Mouse (Mus musculus): Measurements from ENCODE around the gene Zfp61. TPM values are rescaled to one million over a fixed set of nuclear protein-coding genes. Genes with fewer than 3 reads are reported as not detected.
A peak's percentile ranks its signal among the peaks of the same experiment; 100 is the strongest.

The Zfp61 gene
- polyA plus RNA-seq, 1 experiment from 2014 or later = 16.7 TPM

DNA sequence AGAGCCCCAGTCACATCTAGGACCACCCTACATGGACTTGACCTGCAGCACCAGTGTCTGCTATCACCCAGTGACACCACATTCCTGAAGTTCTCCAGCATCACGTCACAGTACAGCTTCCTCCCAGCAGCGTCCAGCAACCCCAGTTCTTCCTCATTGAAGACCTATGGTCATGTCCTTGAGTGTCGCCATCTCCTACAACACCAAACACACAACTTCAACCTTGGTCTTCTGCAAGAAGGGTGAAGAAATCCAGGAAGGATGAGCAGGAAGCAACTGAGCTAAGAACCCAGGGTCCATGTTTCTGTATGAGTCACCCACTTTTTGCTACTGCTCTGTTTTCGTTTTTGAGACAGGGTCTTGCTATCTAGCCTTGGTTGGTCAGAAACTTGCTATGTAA, 21.6 kb upstream of the Zfp61 start:
- no peaks in the 10 kb centered on the region for H3K4me1 ChIP-seq (ENCODE audit: insufficient read depth, low read depth, low read length)
- DNase-seq (ENCODE audit: low spot score) = no peak
- 72% methylated on average over 4 of the region's 4 CpGs for WGBS
- no peaks in the 10 kb centered on the region for H3K36me3 ChIP-seq (ENCODE audit: insufficient read depth, low read length)
- no peak overlapping the region for H3K4me2 ChIP-seq (replicated peaks; ENCODE audit: low read depth, low read length)
- H3K9ac ChIP-seq (replicated peaks; ENCODE audit: low read depth) = no peak overlapping the region
- no peak for ATAC-seq
- H3K4me3 ChIP-seq (ENCODE audit: low read depth, low read length) = no peak overlapping the region
- H3K27me3 ChIP-seq (replicated peaks; ENCODE audit: insufficient read depth, low read length) = no peaks in the 10 kb centered on the region
- H3K9me3 ChIP-seq (ENCODE audit: low read length) = no peaks in the 10 kb centered on the region
- no peak overlapping the region for H3K27ac ChIP-seq (ENCODE audit: low read length)
- TF ChIP-seq EP300 (IDR thresholded peaks at IDR 0.05) (no peak), CTCF (IDR thresholded peaks at IDR 0.05) (no peak)

DNA sequence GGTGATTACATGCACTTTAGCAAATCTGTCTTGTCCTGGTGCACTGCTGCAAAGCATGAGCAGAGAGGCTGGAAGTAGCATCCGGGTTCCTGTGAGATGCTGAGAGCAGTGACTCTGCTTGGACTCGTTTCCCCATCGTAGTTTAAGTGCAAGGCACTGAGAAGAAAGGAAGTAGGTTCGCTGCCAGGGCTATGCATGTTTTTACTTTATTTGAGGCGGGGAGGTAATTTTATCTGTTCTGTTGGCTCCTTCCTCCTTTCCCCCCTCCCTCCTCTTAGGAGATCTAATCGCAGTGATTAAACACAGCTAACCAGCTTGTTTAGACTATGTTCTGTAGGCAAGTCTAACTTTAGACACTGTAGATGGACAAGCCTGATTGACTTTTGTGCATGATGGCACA, 17.9 kb upstream of the Zfp61 start:
- no peak for ATAC-seq
- Histone ChIP-seq H3K4me1 (ENCODE audit: insufficient read depth, low read depth, low read length) (peaks cover 4% of the 10 kb centered on the region; the same call in 1 of the 2 replicates), H3K4me3 (ENCODE audit: low read depth, low read length) (no peak overlapping the region), H3K4me2 (replicated peaks; ENCODE audit: low read depth, low read length) (no peak overlapping the region), H3K27me3 (replicated peaks; ENCODE audit: insufficient read depth, low read length) (no peaks in the 10 kb centered on the region), H3K9me3 (ENCODE audit: low read length) (no peaks in the 10 kb centered on the region), H3K36me3 (ENCODE audit: insufficient read depth, low read length) (no peaks in the 10 kb centered on the region), H3K27ac (ENCODE audit: low read length) (no peak overlapping the region), H3K9ac (replicated peaks; ENCODE audit: low read depth) (no peak overlapping the region)
- TF ChIP-seq CTCF (IDR thresholded peaks at IDR 0.05) (no peak), EP300 (IDR thresholded peaks at IDR 0.05) (no peak)
- no peak for DNase-seq (ENCODE audit: low spot score)
- WGBS = 47% methylated on average over 6 of the region's 6 CpGs

DNA sequence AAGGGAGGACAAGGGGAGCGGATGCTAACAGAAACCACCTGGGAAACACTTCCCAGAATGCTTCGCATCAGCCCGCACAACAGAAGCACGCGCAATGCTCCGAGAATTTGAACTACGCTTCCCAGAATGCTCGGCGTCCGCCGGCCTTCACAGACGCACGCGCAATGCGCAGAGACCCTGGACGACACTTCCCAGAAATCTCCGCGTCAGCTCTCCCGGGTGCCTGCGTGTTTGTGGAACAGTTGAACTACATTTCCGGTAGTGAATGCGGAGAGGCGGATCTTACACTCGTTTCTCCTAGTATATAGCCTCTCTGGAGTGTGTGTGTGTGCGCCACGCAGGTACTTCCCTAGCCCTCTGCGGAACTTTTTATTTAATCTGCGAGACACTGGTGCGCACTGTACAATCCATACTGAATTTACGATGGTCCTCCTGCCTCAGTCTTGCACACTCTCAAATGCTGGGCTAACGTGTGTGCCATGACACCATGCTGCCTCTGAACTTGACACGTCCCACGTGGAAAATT, 15.6 kb upstream of the Zfp61 start, which contains the start of gene Zfp94:
Zfp94 (minus strand) TSS at position 100 of the 526 bp plus-strand sequence.
- Histone ChIP-seq H3K9ac (replicated peaks; ENCODE audit: low read depth) (peak within 1 kb of the TSS; percentile 56), H3K4me1 (ENCODE audit: insufficient read depth, low read depth, low read length) (peaks cover 4% of the 10 kb centered on the region; the same call in 1 of the 2 replicates), H3K27ac (ENCODE audit: low read length) (peak within 1 kb of the TSS; percentile 76), H3K4me2 (replicated peaks; ENCODE audit: low read depth, low read length) (peak within 1 kb of the TSS; percentile 82), H3K27me3 (replicated peaks; ENCODE audit: insufficient read depth, low read length) (no peaks in the 10 kb centered on the region), H3K9me3 (ENCODE audit: low read length) (no peaks in the 10 kb centered on the region), H3K4me3 (ENCODE audit: low read depth, low read length) (peak within 1 kb of the TSS; percentile 62), H3K36me3 (ENCODE audit: insufficient read depth, low read length) (no peaks in the 10 kb centered on the region)
- DNase-seq (ENCODE audit: low spot score) (peak; percentile 98), ATAC-seq (peak; percentile 98)
- TF ChIP-seq CTCF (IDR thresholded peaks at IDR 0.05) (no peak), EP300 (IDR thresholded peaks at IDR 0.05) (no peak)
- WGBS = 1% methylated on average over 33 of the region's 33 CpGs

DNA sequence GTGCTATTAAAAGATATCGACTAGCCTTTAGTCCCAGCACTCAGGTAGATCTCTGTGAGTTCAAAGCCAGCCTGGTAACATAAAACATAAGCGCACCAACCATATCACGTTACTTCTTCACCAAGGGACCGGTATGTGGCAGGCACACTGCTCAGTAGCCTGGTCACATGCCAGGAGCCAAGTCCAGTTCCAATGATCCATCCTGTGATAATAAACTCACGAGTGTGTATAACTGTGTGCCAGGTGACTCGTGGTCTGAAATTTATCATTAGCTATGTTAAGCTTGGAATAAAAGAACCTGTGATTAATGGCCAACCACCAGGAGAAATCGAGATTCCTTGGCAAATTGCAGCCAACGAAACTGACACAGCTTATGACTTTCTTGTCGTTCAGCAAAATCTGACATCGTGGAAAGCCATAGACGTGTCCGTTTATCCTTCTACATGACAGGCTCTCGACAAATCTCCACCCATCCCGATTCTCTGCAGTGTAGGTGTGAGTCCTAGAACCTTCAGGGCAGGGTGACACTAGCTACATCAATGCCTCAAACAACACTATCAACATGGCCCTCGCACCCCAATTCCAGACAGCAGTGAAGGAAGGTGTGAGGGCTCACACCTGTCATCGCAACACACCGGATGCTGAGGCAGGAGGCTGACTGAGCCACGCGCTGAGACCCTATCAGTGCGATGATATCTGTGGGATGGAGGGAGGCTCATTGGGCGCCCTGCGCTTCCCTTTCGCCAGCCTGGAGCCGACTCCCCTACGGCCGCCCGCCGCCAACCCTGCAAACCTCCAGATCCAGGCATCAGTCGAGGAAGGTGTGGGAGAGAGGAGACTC, 14.9 kb upstream of the Zfp61 start:
- Histone ChIP-seq H3K27me3 (replicated peaks; ENCODE audit: insufficient read depth, low read length) (no peaks in the 10 kb centered on the region), H3K4me3 (ENCODE audit: low read depth, low read length) (peak overlapping the region; percentile 62), H3K9ac (replicated peaks; ENCODE audit: low read depth) (peak overlapping the region; percentile 56), H3K4me1 (ENCODE audit: insufficient read depth, low read depth, low read length) (peaks cover 4% of the 10 kb centered on the region; the same call in 1 of the 2 replicates), H3K9me3 (ENCODE audit: low read length) (no peaks in the 10 kb centered on the region), H3K36me3 (ENCODE audit: insufficient read depth, low read length) (no peaks in the 10 kb centered on the region), H3K4me2 (replicated peaks; ENCODE audit: low read depth, low read length) (peak overlapping the region; percentile 82), H3K27ac (ENCODE audit: low read length) (no peak overlapping the region)
- DNase-seq (ENCODE audit: low spot score) = no peak
- ATAC-seq = no peak
- 25% methylated on average over 29 of the region's 29 CpGs for WGBS
- TF ChIP-seq EP300 (IDR thresholded peaks at IDR 0.05) (no peak), CTCF (IDR thresholded peaks at IDR 0.05) (no peak)

DNA sequence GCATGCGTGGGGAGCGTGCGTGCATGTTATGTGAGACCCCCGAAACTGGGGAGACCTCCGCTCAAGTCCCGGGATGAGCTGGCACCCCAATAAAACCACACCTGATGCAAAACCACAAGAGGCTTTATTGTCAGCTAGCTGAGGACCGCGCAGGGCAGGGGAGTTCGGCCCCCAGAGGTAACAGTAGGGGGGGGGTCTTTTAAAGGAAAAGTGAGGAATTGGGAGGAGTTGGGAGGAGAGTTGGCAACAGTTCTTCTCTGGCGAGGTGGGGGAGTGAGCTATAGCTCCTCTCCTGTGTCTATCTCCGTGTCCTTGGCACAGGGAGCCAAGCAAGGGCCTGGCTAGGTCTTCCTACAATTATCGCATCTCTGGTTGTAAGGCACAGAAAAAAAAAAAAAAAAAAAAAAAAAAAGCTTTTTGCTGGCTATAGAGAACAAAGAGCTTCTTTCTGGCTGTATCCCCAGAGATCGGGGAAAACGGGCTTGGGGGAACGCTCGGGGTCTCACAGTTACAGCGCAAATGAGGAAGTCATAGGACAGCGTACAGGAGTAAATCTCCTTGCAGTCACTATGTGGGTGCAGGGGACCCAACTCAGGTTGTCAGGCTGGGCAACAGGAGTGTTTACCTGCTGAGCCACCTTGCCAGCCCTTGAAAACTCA, 1.1 kb downstream of the Zfp61 start:
- Histone ChIP-seq H3K9ac (replicated peaks; ENCODE audit: low read depth) (no peak overlapping the region), H3K9me3 (ENCODE audit: low read length) (no peaks in the 10 kb centered on the region), H3K27me3 (replicated peaks; ENCODE audit: insufficient read depth, low read length) (no peaks in the 10 kb centered on the region), H3K4me2 (replicated peaks; ENCODE audit: low read depth, low read length) (peak overlapping the region; percentile 86), H3K4me3 (ENCODE audit: low read depth, low read length) (peak overlapping the region; percentile 65), H3K36me3 (ENCODE audit: insufficient read depth, low read length) (peaks cover 10% of the 10 kb centered on the region), H3K4me1 (ENCODE audit: insufficient read depth, low read depth, low read length) (peaks cover 4% of the 10 kb centered on the region; the same call in 1 of the 2 replicates), H3K27ac (ENCODE audit: low read length) (no peak overlapping the region)
- DNase-seq (ENCODE audit: low spot score) = no peak
- no peak for ATAC-seq
- WGBS = 2% methylated on average over 18 of the region's 18 CpGs
- TF ChIP-seq CTCF (IDR thresholded peaks at IDR 0.05) (no peak), EP300 (IDR thresholded peaks at IDR 0.05) (no peak)
